Mouse (Mus musculus) thymus, adult 2 months (tissue): ENCODE measurements around the gene Tmem245. TPM values are rescaled to one million over a fixed set of nuclear protein-coding genes. Genes with fewer than 3 reads are reported as not detected.

ENCODE experiments used
- DNase-seq: peaks from one replicate; pipeline ENCODE4 v3.0.0; 2021
- H3K27ac ChIP-seq: fragments of 200-500 bp; 2 replicates; pipeline ENCODE4 v1.5.1; 2012; ENCODE audit warnings: low read length, control low read depth; ENCODE audit not compliant: control insufficient read depth, insufficient read depth
- H3K27me3 ChIP-seq: fragments of 200-500 bp; 2 replicates; pipeline ENCODE4 v1.6.1; 2012; ENCODE audit warnings: mild to moderate bottlenecking, low read length, moderate library complexity, mixed read lengths; ENCODE audit not compliant: control insufficient read depth, insufficient read depth
- H3K36me3 ChIP-seq: fragments of 200-500 bp; 2 replicates; pipeline ENCODE4 v1.6.1; 2012; ENCODE audit warnings: mild to moderate bottlenecking, low read length, moderate library complexity; ENCODE audit not compliant: control insufficient read depth, insufficient read depth
- H3K4me1 ChIP-seq: fragments of 200-500 bp; replicated peaks from 2 replicates; pipeline ENCODE4 v1.6.1; 2012; ENCODE audit warnings: low read length; ENCODE audit not compliant: control insufficient read depth, insufficient read depth
- H3K4me3 ChIP-seq: fragments of 200-500 bp; 2 replicates; pipeline ENCODE4 v1.5.1; 2012; ENCODE audit warnings: mild to moderate bottlenecking, low read length, control low read depth, moderate library complexity; ENCODE audit not compliant: control insufficient read depth, insufficient read depth
- CTCF ChIP-seq: fragments of 200-500 bp; IDR thresholded peaks from 2 replicates; pipeline ENCODE4 v1.5.1; 2012; ENCODE audit warnings: mild to moderate bottlenecking, control low read depth, low read length, moderate library complexity, borderline replicate concordance; ENCODE audit not compliant: control insufficient read depth, poor library complexity, insufficient read depth; ENCODE audit errors: extremely low read depth
- POLR2A ChIP-seq: fragments of 200-500 bp; IDR thresholded peaks from 2 replicates; pipeline ENCODE4 v1.6.1; 2012; ENCODE audit warnings: mild to moderate bottlenecking, low read length, control low read depth, moderate library complexity; ENCODE audit not compliant: control insufficient read depth, poor library complexity, insufficient read depth; ENCODE audit errors: extremely low read depth
- WGBS: fragments of 180-500 bp; shearing (Covaris S2); methylation state at CpG from one replicate; pipeline ENCODE4 v1.1.7; 2018; 5-methylcytosine and 5-hydroxymethylcytosine counted together
- polyA plus RNA-seq: library from polyadenylated mRNA; depleted of rRNA; stranded (reverse); fragments of >200 nt; gene quantifications from 2 replicates; pipeline ENCODE4 v1.2.3, GENCODE M21; 2012

The Tmem245 gene
- polyA plus RNA-seq, 1 experiment: 27.2 TPM

DNA sequence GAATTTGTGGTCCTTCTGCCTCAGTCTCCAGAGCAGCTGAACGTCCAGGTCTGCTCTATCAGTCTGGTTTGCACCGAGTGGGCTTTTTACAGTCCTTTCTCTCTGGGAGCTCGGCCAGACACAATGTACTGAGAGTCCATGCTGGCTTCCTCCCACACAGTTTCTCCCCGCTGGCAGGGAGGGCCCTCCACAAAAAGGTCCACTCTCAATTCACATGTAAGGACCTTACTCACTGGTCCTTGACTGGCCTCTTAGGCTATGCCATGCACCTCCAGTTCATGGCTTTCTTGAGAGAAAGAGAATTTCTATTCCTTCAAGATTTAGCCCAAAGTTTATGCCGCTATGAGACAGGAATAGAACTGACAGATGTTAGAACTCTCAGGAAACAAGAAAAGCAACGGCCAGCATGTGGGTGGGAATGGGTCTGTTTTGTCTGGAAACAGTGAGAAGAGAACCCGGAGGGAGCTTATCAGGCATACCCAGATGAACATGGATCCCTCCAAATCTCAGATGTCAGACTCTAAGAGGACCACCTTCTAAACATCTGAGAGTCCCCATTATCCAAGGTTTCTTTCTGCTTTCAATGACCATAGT lies 18.4 kb upstream of the Tmem245 start:
- no peaks in the 10 kb centered on the region for H3K4me1 ChIP-seq
- no peak for DNase-seq
- TF ChIP-seq CTCF: no peak
- TF ChIP-seq POLR2A: no peak
- WGBS: 75% methylated on average over 7 of the region's 7 CpGs
- no peaks in the 10 kb centered on the region for H3K36me3 ChIP-seq
- no peak overlapping the region for H3K4me3 ChIP-seq
- no peak overlapping the region for H3K27ac ChIP-seq
- H3K27me3 ChIP-seq: no peaks in the 10 kb centered on the region

DNA sequence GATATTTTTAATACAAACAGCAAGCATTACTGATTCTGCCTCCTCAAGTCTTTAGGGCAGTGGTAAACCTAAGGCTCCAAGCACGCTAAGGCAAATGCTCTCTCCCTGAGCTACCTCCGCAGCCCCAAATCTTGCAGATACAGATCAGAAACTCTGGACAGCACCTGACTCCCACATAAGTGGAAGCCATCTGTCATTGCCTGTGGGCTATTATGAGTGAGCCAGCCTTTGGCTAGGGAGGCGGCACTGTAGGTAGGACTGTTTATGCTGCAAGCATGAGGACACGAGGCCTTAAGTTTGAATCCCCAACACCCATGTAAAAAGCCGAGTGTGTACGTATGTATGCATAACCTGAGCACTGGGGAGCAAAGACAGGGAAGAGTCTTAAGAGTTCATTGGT lies 16.4 kb upstream of the Tmem245 start:
- DNase-seq: no peak
- Histone ChIP-seq H3K4me3 (no peak overlapping the region), H3K27ac (no peak overlapping the region), H3K36me3 (no peaks in the 10 kb centered on the region), H3K4me1 (no peaks in the 10 kb centered on the region), H3K27me3 (no peaks in the 10 kb centered on the region)
- TF ChIP-seq CTCF (no peak), POLR2A (no peak)
- 97% methylated on average over 6 of the region's 6 CpGs for WGBS

- Histone ChIP-seq H3K27ac (no peak overlapping the region), H3K27me3 (no peaks in the 10 kb centered on the region), H3K36me3 (no peaks in the 10 kb centered on the region), H3K4me3 (no peak overlapping the region), H3K4me1 (no peaks in the 10 kb centered on the region)
- DNase-seq: no peak
- TF ChIP-seq CTCF (no peak), POLR2A (no peak)
- 94% methylated on average over 12 of the region's 12 CpGs for WGBS
Measured at GRCm38 (mm10) chr4:56961320-56961925, 14.2 kb upstream of the Tmem245 start.

DNA sequence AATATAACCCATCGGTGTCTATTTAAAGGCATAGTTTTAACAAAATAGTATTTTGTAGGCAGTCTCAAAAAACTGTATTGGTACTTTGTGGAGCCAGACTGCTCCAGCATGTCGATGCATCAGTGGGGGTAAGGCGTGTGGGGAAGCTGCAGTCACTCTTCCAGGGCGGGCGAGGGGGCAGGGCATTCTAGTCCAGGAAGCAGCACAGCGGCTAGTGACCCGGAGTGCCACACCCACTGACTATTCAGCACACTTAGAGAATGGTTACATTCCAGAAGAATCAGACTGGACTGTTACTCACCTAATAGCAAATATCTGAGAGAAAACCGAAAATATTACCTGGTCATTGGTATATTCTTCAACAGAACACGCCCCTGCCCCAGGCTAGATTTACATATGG lies 10.3 kb upstream of the Tmem245 start:
- TF ChIP-seq CTCF (no peak), POLR2A (no peak)
- H3K4me1 ChIP-seq: no peaks in the 10 kb centered on the region
- no peak overlapping the region for H3K27ac ChIP-seq
- no peaks in the 10 kb centered on the region for H3K36me3 ChIP-seq
- no peak overlapping the region for H3K4me3 ChIP-seq
- DNase-seq: no peak
- no peaks in the 10 kb centered on the region for H3K27me3 ChIP-seq
- WGBS: 53% methylated on average over 9 of the region's 9 CpGs

GRCm38 (mm10) chr4:56953235-56953634 lies 6.0 kb upstream of the Tmem245 start:
- no peak for DNase-seq
- WGBS: 81% methylated on average over 6 of the region's 6 CpGs
- H3K4me3 ChIP-seq: no peak overlapping the region
- no peaks in the 10 kb centered on the region for H3K27me3 ChIP-seq
- H3K4me1 ChIP-seq: peaks cover 5% of the 10 kb centered on the region
- H3K36me3 ChIP-seq: no peaks in the 10 kb centered on the region
- no peak overlapping the region for H3K27ac ChIP-seq
- no peak for TF ChIP-seq POLR2A
- no peak for TF ChIP-seq CTCF

DNA sequence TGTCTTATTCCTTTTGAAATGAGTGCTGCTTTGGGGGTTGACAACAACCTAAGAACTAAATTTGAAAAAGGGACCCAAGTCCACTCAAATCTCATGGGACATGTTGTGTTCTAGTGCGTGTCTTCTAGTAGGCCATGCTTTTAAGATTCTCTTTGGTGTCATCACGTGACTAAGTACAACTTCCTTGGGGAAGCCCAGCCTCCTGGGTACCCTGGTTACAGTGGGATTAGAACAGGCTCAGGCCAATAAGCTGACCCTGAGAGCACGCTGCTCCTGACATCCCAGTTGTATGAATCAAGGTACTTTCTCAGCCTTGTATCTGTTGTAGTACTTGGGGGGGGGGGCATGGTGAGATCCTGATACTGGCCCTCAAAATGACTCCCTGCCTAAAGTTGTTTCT lies 4.5 kb upstream of the Tmem245 start:
- DNase-seq: no peak
- H3K27ac ChIP-seq: no peak overlapping the region
- WGBS: 93% methylated on average over 3 of the region's 3 CpGs
- TF ChIP-seq POLR2A: no peak
- TF ChIP-seq CTCF: no peak
- H3K4me1 ChIP-seq: peaks cover 5% of the 10 kb centered on the region
- no peak overlapping the region for H3K4me3 ChIP-seq
- no peaks in the 10 kb centered on the region for H3K36me3 ChIP-seq
- no peaks in the 10 kb centered on the region for H3K27me3 ChIP-seq
